Mouse (Mus musculus) megakaryocyte, embryonic 14.5 days (primary cell): Measurements from ENCODE around the gene Tmem120b.

Experiments
- FLI1 ChIP-seq: IDR thresholded peaks from 2 replicates; pipeline ENCODE4 v1.6.1; 2012; ENCODE audit warnings: low read length, inconsistent platforms, mixed read lengths
- GATA1 ChIP-seq: IDR thresholded peaks from 3 replicates; pipeline ENCODE4 v1.6.1; 2012; ENCODE audit warnings: mixed read lengths, low read length, inconsistent platforms, borderline replicate concordance

GRCm38 (mm10) chr5:123080510-123080909 is 12.3 kb downstream of the Tmem120b start:
- TF ChIP-seq GATA1 (no peak), FLI1 (no peak)
